Mouse (Mus musculus): Measurements from ENCODE around the gene Pcyox1.

The Pcyox1 gene

GRCm38 (mm10) chr6:86396581-86397256, at the start of gene Pcyox1:
Gene Pcyox1, minus strand, starts transcription at chr6:86397154.
- DNase-seq (ENCODE audit: low spot score in 2 of 2) = peak; percentile 87 to 93

- DNase-seq (ENCODE audit: low spot score in 2 of 2) = no peak
These were observed 48.6 kb upstream of the Pcyox1 start for GRCm38 (mm10) chr6:86445551-86445950.

GRCm38 (mm10) chr6:86441571-86441970, 44.6 kb upstream of the Pcyox1 start:
- DNase-seq (ENCODE audit: low spot score in 2 of 2) = no peak

- DNase-seq (ENCODE audit: low spot score in 2 of 2) = no peak
These were observed 42.6 kb upstream of the Pcyox1 start for GRCm38 (mm10) chr6:86439531-86439930.

- DNase-seq (ENCODE audit: low spot score in 2 of 2) = no peak
These were observed 42.2 kb upstream of the Pcyox1 start for GRCm38 (mm10) chr6:86439119-86439496.

GRCm38 (mm10) chr6:86438272-86439118, 41.5 kb upstream of the Pcyox1 start, which contains the start of gene C87436:
Gene C87436, plus strand, starts transcription at chr6:86438374.
- peak; percentile 89 to 95 for DNase-seq (ENCODE audit: low spot score in 2 of 2)

- DNase-seq (ENCODE audit: low spot score in 2 of 2) = peak; percentile 62 to 79
These were observed 40.8 kb upstream of the Pcyox1 start for GRCm38 (mm10) chr6:86437711-86438110.

GRCm38 (mm10) chr6:86433696-86434095, 36.7 kb upstream of the Pcyox1 start:
- DNase-seq (ENCODE audit: low spot score in 2 of 2) = no peak

- DNase-seq (ENCODE audit: low spot score in 2 of 2) = no peak
These were observed 34.6 kb upstream of the Pcyox1 start for GRCm38 (mm10) chr6:86431531-86431930.

GRCm38 (mm10) chr6:86426358-86426757, 29.4 kb upstream of the Pcyox1 start, which contains the start of gene Gm44790:
Gene Gm44790, plus strand, starts transcription at chr6:86426658.
- DNase-seq (ENCODE audit: low spot score in 2 of 2) = no peak

GRCm38 (mm10) chr6:86420491-86420890, 23.5 kb upstream of the Pcyox1 start:
- DNase-seq (ENCODE audit: low spot score in 2 of 2) = no peak

- DNase-seq (ENCODE audit: low spot score in 2 of 2) = no peak
These were observed 22.3 kb upstream of the Pcyox1 start for GRCm38 (mm10) chr6:86419239-86419638.

GRCm38 (mm10) chr6:86418711-86419110, 21.8 kb upstream of the Pcyox1 start:
- no peak for DNase-seq (ENCODE audit: low spot score in 2 of 2)

GRCm38 (mm10) chr6:86406306-86406705, 9.4 kb upstream of the Pcyox1 start:
- no peak for DNase-seq (ENCODE audit: low spot score in 2 of 2)

- no peak for DNase-seq (ENCODE audit: low spot score in 2 of 2)
These were observed 8.0 kb upstream of the Pcyox1 start for GRCm38 (mm10) chr6:86404996-86405395.

- peak; percentile 96 to 99 for DNase-seq (ENCODE audit: low spot score in 2 of 2)
These were observed 7.3 kb upstream of the Pcyox1 start, which contains the start of gene Tia1 for GRCm38 (mm10) chr6:86404100-86404861. Gene Tia1, plus strand, starts transcription at chr6:86404219.

- peak; percentile 87 to 92 for DNase-seq (ENCODE audit: low spot score in 2 of 2)
These were observed 6.8 kb upstream of the Pcyox1 start for GRCm38 (mm10) chr6:86403728-86404099.

- DNase-seq (ENCODE audit: low spot score in 2 of 2) = no peak
These were observed 6.0 kb upstream of the Pcyox1 start for GRCm38 (mm10) chr6:86402681-86403607.

- peak; percentile 76 to 83 for DNase-seq (ENCODE audit: low spot score in 2 of 2)
These were observed 4.0 kb upstream of the Pcyox1 start for GRCm38 (mm10) chr6:86400972-86401371.

- no peak for DNase-seq (ENCODE audit: low spot score in 2 of 2)
These were observed 3.0 kb upstream of the Pcyox1 start for GRCm38 (mm10) chr6:86399995-86400394.

- DNase-seq (ENCODE audit: low spot score in 2 of 2) = no peak
These were observed 2.0 kb upstream of the Pcyox1 start for GRCm38 (mm10) chr6:86398986-86399385.

Data from spleen, postnatal 4 days (tissue).